Mouse (Mus musculus) stomach, postnatal 0 days (tissue): ENCODE measurements around the gene Xbp1.

Experiments
- CTCF ChIP-seq: IDR thresholded peaks from 2 replicates; pipeline ENCODE4 v1.5.1; 2016; ENCODE audit warnings: antibody characterized with exemption, low read depth, mild to moderate bottlenecking, moderate library complexity
- EP300 ChIP-seq: optimal IDR thresholded peaks from 2 replicates; pipeline ENCODE3; 2016; ENCODE audit warnings: antibody characterized with exemption

- TF ChIP-seq EP300 (no peak), CTCF (no peak)
Observed at GRCm38 (mm10) chr11:5563898-5564297, 43.4 kb downstream of the Xbp1 start.
